Mouse (Mus musculus): ENCODE results near the gene Th. TPM values are rescaled to one million over a fixed set of nuclear protein-coding genes. Genes with fewer than 3 reads are reported as not detected.

Th gene
- total RNA-seq (2014; fragmentation: Nextera tagmentation) (not detected in 2 replicates), total RNA-seq (2017) (not detected in 2 replicates)

- ATAC-seq (replicated peaks; ENCODE audit: poor library complexity, severe bottlenecking) = no peak
Measured at GRCm38 (mm10) chr7:142931028-142931427, at the start of gene Th. Gene Th (minus strand): TSS chr7:142931128.

GRCm38 (mm10) chr7:142968809-142969511 lies 38.0 kb upstream of the Th start, which contains the start of gene Ascl2:
Gene Ascl2 (minus strand): TSS chr7:142969264.
- ATAC-seq (replicated peaks; ENCODE audit: poor library complexity, severe bottlenecking) = peak; percentile 31

- ATAC-seq (replicated peaks; ENCODE audit: poor library complexity, severe bottlenecking) = peak; percentile 38
Measured at GRCm38 (mm10) chr7:142967884-142968808, 37.2 kb upstream of the Th start.

GRCm38 (mm10) chr7:142967414-142967883 lies 36.5 kb upstream of the Th start:
- ATAC-seq (replicated peaks; ENCODE audit: poor library complexity, severe bottlenecking) = peak; percentile 78

- ATAC-seq (replicated peaks; ENCODE audit: poor library complexity, severe bottlenecking) = no peak
Measured at GRCm38 (mm10) chr7:142959752-142960151, 28.8 kb upstream of the Th start.

GRCm38 (mm10) chr7:142958817-142959216 lies 27.9 kb upstream of the Th start:
- peak; percentile 93 for ATAC-seq (replicated peaks; ENCODE audit: poor library complexity, severe bottlenecking)

- no peak for ATAC-seq (replicated peaks; ENCODE audit: poor library complexity, severe bottlenecking)
Measured at GRCm38 (mm10) chr7:142956018-142956417, 25.1 kb upstream of the Th start.

GRCm38 (mm10) chr7:142949568-142949967 lies 18.6 kb upstream of the Th start:
- ATAC-seq (replicated peaks; ENCODE audit: poor library complexity, severe bottlenecking) = peak; percentile 97

GRCm38 (mm10) chr7:142937631-142938030 lies 6.7 kb upstream of the Th start:
- no peak for ATAC-seq (replicated peaks; ENCODE audit: poor library complexity, severe bottlenecking)

- no peak for ATAC-seq (replicated peaks; ENCODE audit: poor library complexity, severe bottlenecking)
Measured at GRCm38 (mm10) chr7:142935708-142936107, 4.8 kb upstream of the Th start.

GRCm38 (mm10) chr7:142932469-142932868 lies 1.5 kb upstream of the Th start:
- ATAC-seq (replicated peaks; ENCODE audit: poor library complexity, severe bottlenecking) = no peak

GRCm38 (mm10) chr7:142929516-142929915 lies 1.4 kb downstream of the Th start:
- no peak for ATAC-seq (replicated peaks; ENCODE audit: poor library complexity, severe bottlenecking)

- no peak for ATAC-seq (replicated peaks; ENCODE audit: poor library complexity, severe bottlenecking)
Measured at GRCm38 (mm10) chr7:142927293-142927692, 3.6 kb downstream of the Th start.

GRCm38 (mm10) chr7:142918641-142919628 lies 12.0 kb downstream of the Th start:
- ATAC-seq (replicated peaks; ENCODE audit: poor library complexity, severe bottlenecking) = peak; percentile 99

GRCm38 (mm10) chr7:142917659-142918058 lies 13.3 kb downstream of the Th start:
- ATAC-seq (replicated peaks; ENCODE audit: poor library complexity, severe bottlenecking) = no peak

GRCm38 (mm10) chr7:142916178-142916577 lies 14.8 kb downstream of the Th start:
- no peak for ATAC-seq (replicated peaks; ENCODE audit: poor library complexity, severe bottlenecking)

- peak; percentile 55 for ATAC-seq (replicated peaks; ENCODE audit: poor library complexity, severe bottlenecking)
Measured at GRCm38 (mm10) chr7:142911682-142912081, 19.2 kb downstream of the Th start.

- ATAC-seq (replicated peaks; ENCODE audit: poor library complexity, severe bottlenecking) = peak; percentile 67
Measured at GRCm38 (mm10) chr7:142910104-142910503, 20.8 kb downstream of the Th start.

- ATAC-seq (replicated peaks; ENCODE audit: poor library complexity, severe bottlenecking) = no peak
Measured at GRCm38 (mm10) chr7:142909622-142910021, 21.3 kb downstream of the Th start.

- no peak for ATAC-seq (replicated peaks; ENCODE audit: poor library complexity, severe bottlenecking)
Measured at GRCm38 (mm10) chr7:142905606-142906005, 25.3 kb downstream of the Th start.

Measured in granulocyte monocyte progenitor cell, adult 5-6 weeks (primary cell).